Mouse (Mus musculus): ENCODE results near the gene Rpl21. TPM values are rescaled to one million over a fixed set of nuclear protein-coding genes. Genes with fewer than 3 reads are reported as not detected.
"Not testable (repeated sequence)": the region's sequence is repeated elsewhere in the genome, so short reads cannot be mapped to it uniquely, and the experiment has no call there.

Rpl21 gene
- total RNA-seq, 2 experiments from 2014 or later = 135 to 146 TPM

GRCm38 (mm10) chr5:146867946-146868314, 35.2 kb downstream of the Rpl21 start:
- no peak for DNase-seq

- no peak for DNase-seq
Observed at GRCm38 (mm10) chr5:146872981-146873631, 40.4 kb downstream of the Rpl21 start.

GRCm38 (mm10) chr5:146876024-146876423, 43.3 kb downstream of the Rpl21 start:
- DNase-seq = no peak

- not testable (repeated sequence) for DNase-seq
Observed at GRCm38 (mm10) chr5:146877882-146878281, 45.2 kb downstream of the Rpl21 start.

- no peak for DNase-seq
Observed at GRCm38 (mm10) chr5:146882261-146882660, 49.6 kb downstream of the Rpl21 start.

GRCm38 (mm10) chr5:146883053-146883452, 50.4 kb downstream of the Rpl21 start:
- no peak for DNase-seq

GRCm38 (mm10) chr5:146883486-146884272, 51.0 kb downstream of the Rpl21 start:
- no peak for DNase-seq

Other genes with a start within 250 kb of the Rpl21 start
- gene Gpr12, start 247.7 kb upstream of the Rpl21 start, total RNA-seq (2021) = under 1 TPM in 1 of 2 experiments, not detected in 1; 0.30 TPM
- 10 to 100 TPM; 16.8 to 17.1 TPM for gene Usp12, start 37.9 kb upstream of the Rpl21 start, total RNA-seq (2021)
- gene Rasl11a, start 12.2 kb downstream of the Rpl21 start, total RNA-seq (2021) = 1 to 10 TPM; 2.4 to 2.9 TPM
- 10 to 100 TPM; 17.0 to 21.8 TPM for gene Gtf3a, start 115.8 kb downstream of the Rpl21 start, total RNA-seq (2021)
- 10 to 100 TPM; 26.8 to 29.4 TPM for gene Mtif3, start 130.9 kb downstream of the Rpl21 start, total RNA-seq (2021)
- 10 to 100 TPM; 12.3 to 13.1 TPM for gene Lnx2, start 243.7 kb downstream of the Rpl21 start, total RNA-seq (2021)
- 10 to 100 TPM; 71.6 to 78.8 TPM for gene Polr1d, start 244.2 kb downstream of the Rpl21 start, total RNA-seq (2021)

Measured in heart, adult 18-20 months (tissue).